Mouse (Mus musculus): ENCODE results near the gene Rasal2. TPM values are rescaled to one million over a fixed set of nuclear protein-coding genes. Genes with fewer than 3 reads are reported as not detected.
"Not testable (repeated sequence)": the region's sequence is repeated elsewhere in the genome, so short reads cannot be mapped to it uniquely, and the experiment has no call there.

Rasal2 gene
- polyA plus RNA-seq, 2 experiments from 2014 or later, result not detected

GRCm38 (mm10) chr1:157236650-157237344, 175.6 kb downstream of the Rasal2 start:
- ATAC-seq, result not testable (repeated sequence)

GRCm38 (mm10) chr1:157233451-157233850, 178.9 kb downstream of the Rasal2 start:
- ATAC-seq, result no peak

GRCm38 (mm10) chr1:157232372-157232771, 180.0 kb downstream of the Rasal2 start:
- no peak for ATAC-seq

- ATAC-seq, result no peak
Measured at GRCm38 (mm10) chr1:157231016-157231415, 181.4 kb downstream of the Rasal2 start.

- no peak for ATAC-seq
Measured at GRCm38 (mm10) chr1:157230386-157230785, 182.0 kb downstream of the Rasal2 start.

- no peak for ATAC-seq
Measured at GRCm38 (mm10) chr1:157225013-157225412, 187.4 kb downstream of the Rasal2 start.

- no peak for ATAC-seq
Measured at GRCm38 (mm10) chr1:157220910-157221309, 191.5 kb downstream of the Rasal2 start.

- ATAC-seq, result no peak
Measured at GRCm38 (mm10) chr1:157220466-157220865, 191.9 kb downstream of the Rasal2 start.

GRCm38 (mm10) chr1:157208754-157209153, 203.6 kb downstream of the Rasal2 start:
- ATAC-seq, result no peak

GRCm38 (mm10) chr1:157205685-157206084, 206.7 kb downstream of the Rasal2 start:
- ATAC-seq, result no peak

- ATAC-seq, result no peak
Measured at GRCm38 (mm10) chr1:157183043-157183442, 229.4 kb downstream of the Rasal2 start.

GRCm38 (mm10) chr1:157182431-157182830, 230.0 kb downstream of the Rasal2 start:
- no peak for ATAC-seq

GRCm38 (mm10) chr1:157181081-157181480, 231.3 kb downstream of the Rasal2 start:
- no peak for ATAC-seq

GRCm38 (mm10) chr1:157178988-157179764, 233.2 kb downstream of the Rasal2 start:
- ATAC-seq, result no peak

- ATAC-seq, result no peak
Measured at GRCm38 (mm10) chr1:157169292-157169691, 243.1 kb downstream of the Rasal2 start.

GRCm38 (mm10) chr1:157168891-157169290, 243.5 kb downstream of the Rasal2 start:
- ATAC-seq, result no peak

GRCm38 (mm10) chr1:157153781-157154180, 258.6 kb downstream of the Rasal2 start:
- no peak for ATAC-seq

- ATAC-seq, result no peak
Measured at GRCm38 (mm10) chr1:157150107-157150506, 262.3 kb downstream of the Rasal2 start.

- no peak for ATAC-seq
Measured at GRCm38 (mm10) chr1:157144621-157145020, 267.8 kb downstream of the Rasal2 start.

GRCm38 (mm10) chr1:157143326-157143932, 269.0 kb downstream of the Rasal2 start:
- no peak for ATAC-seq

- no peak for ATAC-seq
Measured at GRCm38 (mm10) chr1:157141014-157141413, 271.4 kb downstream of the Rasal2 start.

GRCm38 (mm10) chr1:157137854-157138241, 274.5 kb downstream of the Rasal2 start:
- ATAC-seq, result no peak

- ATAC-seq, result no peak
Measured at GRCm38 (mm10) chr1:157137132-157137853, 275.1 kb downstream of the Rasal2 start.

Measured in CD4-positive, CD25-positive, alpha-beta regulatory T cell, adult 4 months (primary cell).